Mouse (Mus musculus): ENCODE data around the gene Fbxw9. TPM values are rescaled to one million over a fixed set of nuclear protein-coding genes. Genes with fewer than 3 reads are reported as not detected.
"Not testable (repeated sequence)": the region's sequence is repeated elsewhere in the genome, so short reads cannot be mapped to it uniquely, and the experiment has no call there.

Fbxw9 gene
- polyA plus RNA-seq, 1 experiment from 2014 or later = 64.3 TPM

DNA sequence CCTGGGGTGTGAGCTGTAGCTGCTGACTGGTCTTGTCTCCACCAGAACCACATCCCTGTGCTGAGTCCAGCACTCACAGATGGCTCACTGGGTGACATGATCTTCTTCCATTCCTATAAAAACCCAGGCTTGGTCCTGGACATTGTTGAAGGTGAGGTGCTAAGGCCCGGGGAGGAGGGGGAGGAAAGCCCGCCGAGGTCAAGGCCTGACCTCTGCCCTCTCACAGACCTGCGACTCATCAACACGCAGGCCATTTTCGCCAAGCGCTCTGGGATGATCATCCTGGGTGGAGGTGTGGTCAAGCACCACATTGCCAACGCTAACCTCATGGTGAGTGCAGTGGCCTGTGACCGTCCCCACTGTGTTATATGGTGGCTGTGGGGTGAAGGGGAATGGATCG lies 14.3 kb downstream of the Fbxw9 start:
- Histone ChIP-seq H3K9ac (replicated peaks) (no peak overlapping the region), H3K4me3 (replicated peaks) (no peak overlapping the region), H3K4me2 (replicated peaks) (no peak overlapping the region), H3K27ac (no peak overlapping the region), H3K9me3 (no peaks in the 10 kb centered on the region), H3K27me3 (no peaks in the 10 kb centered on the region), H3K4me1 (replicated peaks) (peaks cover 17% of the 10 kb centered on the region), H3K36me3 (peaks cover 52% of the 10 kb centered on the region)
- WGBS = 88% methylated on average over 10 of the region's 10 CpGs
- no peak for ATAC-seq

DNA sequence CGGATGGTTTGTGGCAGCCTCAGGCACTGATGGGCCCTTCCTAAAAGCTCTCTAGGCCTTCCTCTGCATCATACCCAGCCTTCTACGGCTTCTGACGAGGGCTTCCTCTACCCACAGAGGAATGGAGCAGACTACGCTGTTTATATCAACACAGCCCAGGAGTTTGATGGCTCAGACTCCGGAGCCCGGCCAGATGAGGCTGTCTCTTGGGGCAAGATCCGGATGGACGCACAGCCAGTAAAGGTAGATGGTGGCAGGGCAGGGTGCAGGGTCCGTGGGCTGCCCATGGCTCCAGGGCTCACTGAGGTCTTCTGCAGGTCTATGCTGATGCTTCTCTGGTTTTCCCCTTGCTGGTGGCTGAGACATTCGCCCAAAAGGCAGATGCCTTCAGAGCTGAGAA lies 14.8 kb downstream of the Fbxw9 start:
- Histone ChIP-seq H3K4me2 (replicated peaks) (no peak overlapping the region), H3K27ac (no peak overlapping the region), H3K27me3 (no peaks in the 10 kb centered on the region), H3K9ac (replicated peaks) (no peak overlapping the region), H3K4me1 (replicated peaks) (peaks cover 22% of the 10 kb centered on the region), H3K4me3 (replicated peaks) (no peak overlapping the region), H3K9me3 (no peaks in the 10 kb centered on the region), H3K36me3 (peaks cover 52% of the 10 kb centered on the region)
- ATAC-seq = no peak
- 94% methylated on average over 10 of the region's 10 CpGs for WGBS

DNA sequence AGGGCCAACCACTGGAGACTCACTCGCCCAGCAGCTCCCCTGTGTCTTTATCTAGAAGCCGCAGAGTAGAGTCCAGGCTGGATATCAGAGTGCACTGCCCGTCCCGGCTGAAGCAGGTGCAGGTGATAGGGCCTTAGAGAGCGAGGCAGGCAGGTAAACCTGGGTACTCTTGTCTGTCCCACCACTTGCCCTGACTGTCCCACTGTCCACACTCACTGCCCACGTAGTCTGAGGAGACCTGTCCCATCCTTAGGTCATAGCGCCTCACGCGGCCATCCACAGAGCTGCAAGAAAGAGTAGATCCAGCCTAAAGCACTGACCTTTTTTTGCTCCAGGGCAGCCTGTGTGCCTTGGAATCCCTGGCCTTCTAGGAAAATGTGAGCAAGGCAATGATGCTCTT lies 16.1 kb downstream of the Fbxw9 start:
- H3K9me3 ChIP-seq = no peaks in the 10 kb centered on the region
- H3K27me3 ChIP-seq = no peaks in the 10 kb centered on the region
- peaks cover 25% of the 10 kb centered on the region for H3K4me1 ChIP-seq (replicated peaks)
- peaks cover 52% of the 10 kb centered on the region for H3K36me3 ChIP-seq
- no peak overlapping the region for H3K9ac ChIP-seq (replicated peaks)
- 80% methylated on average over 9 of the region's 9 CpGs for WGBS
- no peak overlapping the region for H3K4me2 ChIP-seq (replicated peaks)
- H3K27ac ChIP-seq = no peak overlapping the region
- no peak for ATAC-seq
- H3K4me3 ChIP-seq (replicated peaks) = no peak overlapping the region

DNA sequence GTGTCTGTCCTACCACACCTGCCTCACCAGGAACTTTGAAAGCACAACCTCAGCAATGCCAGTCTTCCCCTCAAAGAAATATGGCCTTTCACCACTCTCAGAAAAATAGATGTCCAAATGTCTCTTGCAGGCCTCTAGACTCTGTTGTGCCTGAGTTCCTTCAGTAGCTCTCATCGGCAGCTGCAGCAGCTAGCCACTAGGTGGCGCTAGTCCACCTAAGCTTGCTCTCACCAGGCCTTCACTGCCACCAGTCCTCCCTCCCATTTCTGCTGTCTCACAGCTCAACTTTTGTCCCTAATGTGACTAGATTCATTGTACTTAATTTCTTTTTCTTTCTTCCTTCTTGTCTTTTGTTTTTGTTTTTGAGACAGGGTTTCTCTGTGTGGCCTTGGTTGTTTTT lies 17.1 kb downstream of the Fbxw9 start:
- Histone ChIP-seq H3K9ac (replicated peaks) (0 out of 2 replicates have a peak overlapping the region, but pooled peaks have one; percentile 2), H3K4me2 (replicated peaks) (no peak overlapping the region), H3K27ac (no peak overlapping the region), H3K4me1 (replicated peaks) (peaks cover 32% of the 10 kb centered on the region), H3K9me3 (no peaks in the 10 kb centered on the region), H3K36me3 (peaks cover 52% of the 10 kb centered on the region), H3K27me3 (no peaks in the 10 kb centered on the region), H3K4me3 (replicated peaks) (no peak overlapping the region)
- ATAC-seq = peak; percentile 53; the same call in 1 of the 2 replicates
- WGBS = 4% methylated on average over 2 of the region's 2 CpGs

DNA sequence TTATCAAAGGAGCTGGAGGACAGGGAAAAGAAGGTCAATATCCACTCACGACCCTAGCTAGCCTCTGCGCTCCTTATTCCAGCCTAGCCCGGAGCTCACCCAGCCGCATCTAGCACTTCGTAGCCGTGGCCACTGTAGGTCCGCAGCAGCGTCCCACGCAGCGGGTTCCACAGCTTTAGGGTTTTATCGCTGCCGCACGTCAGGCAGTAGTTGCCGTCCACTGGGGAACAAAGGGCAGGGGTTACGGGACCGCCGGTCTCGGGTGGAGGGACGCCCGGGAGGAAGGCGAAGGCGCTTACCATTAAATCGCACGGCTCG lies 20.3 kb downstream of the Fbxw9 start:
- H3K4me1 ChIP-seq (replicated peaks) = peaks cover 36% of the 10 kb centered on the region
- H3K27me3 ChIP-seq = no peaks in the 10 kb centered on the region
- peak overlapping the region; percentile 88 for H3K9ac ChIP-seq (replicated peaks)
- peak overlapping the region; percentile 96 for H3K4me2 ChIP-seq (replicated peaks)
- H3K27ac ChIP-seq = peak overlapping the region; percentile 40; the same call in 1 of the 2 replicates
- ATAC-seq = no peak
- peaks cover 30% of the 10 kb centered on the region for H3K36me3 ChIP-seq
- H3K9me3 ChIP-seq = no peaks in the 10 kb centered on the region
- peak overlapping the region; percentile 82 for H3K4me3 ChIP-seq (replicated peaks)
- WGBS = under 1% methylated on average over 25 of the region's 25 CpGs

DNA sequence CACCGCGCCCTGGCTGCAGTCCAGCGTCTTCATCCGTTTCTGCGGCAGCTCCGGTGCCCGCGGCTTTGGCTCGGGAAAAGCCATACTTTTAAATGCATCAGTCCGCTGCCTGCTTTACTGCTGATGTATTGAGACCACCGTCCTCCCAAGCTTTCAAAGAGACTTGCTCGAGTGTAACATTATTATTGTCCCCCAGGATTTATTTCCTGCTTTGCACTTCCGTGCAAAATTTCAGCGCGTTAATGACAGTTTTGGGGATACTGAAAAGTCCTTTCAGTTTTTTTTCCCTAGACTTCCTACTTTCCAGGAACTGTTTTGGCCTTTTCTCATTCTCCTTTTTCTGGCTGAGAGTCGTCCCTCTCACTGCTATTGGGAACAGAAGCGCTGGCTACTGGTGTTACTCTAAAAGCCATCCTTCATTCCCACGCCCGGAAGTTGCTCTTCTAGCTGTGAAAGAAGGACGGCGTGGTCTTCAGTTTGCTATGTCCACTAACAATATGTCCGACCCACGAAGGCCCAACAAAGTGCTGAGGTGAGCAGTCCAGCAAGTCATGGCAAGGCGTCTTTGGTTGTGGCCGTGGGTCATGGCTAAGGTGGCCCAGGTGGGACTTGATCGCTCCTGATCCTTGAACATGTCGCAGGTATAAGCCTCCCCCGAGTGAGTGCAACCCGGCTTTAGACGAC lies 20.8 kb downstream of the Fbxw9 start, which contains the start of gene Wdr83os:
Wdr83os (plus strand) TSS at position 209 of the 684 bp plus-strand sequence.
- WGBS = under 1% methylated on average over 30 of the region's 30 CpGs
- Histone ChIP-seq H3K4me2 (replicated peaks) (peak within 1 kb of the TSS; percentile 96), H3K27me3 (no peaks in the 10 kb centered on the region), H3K9me3 (no peaks in the 10 kb centered on the region), H3K4me3 (replicated peaks) (peak within 1 kb of the TSS; percentile 82), H3K9ac (replicated peaks) (peak within 1 kb of the TSS; percentile 88), H3K27ac (peak within 1 kb of the TSS; percentile 40; the same call in 1 of the 2 replicates), H3K36me3 (peaks cover 29% of the 10 kb centered on the region), H3K4me1 (replicated peaks) (peaks cover 36% of the 10 kb centered on the region)
- ATAC-seq = peak; percentile 26

DNA sequence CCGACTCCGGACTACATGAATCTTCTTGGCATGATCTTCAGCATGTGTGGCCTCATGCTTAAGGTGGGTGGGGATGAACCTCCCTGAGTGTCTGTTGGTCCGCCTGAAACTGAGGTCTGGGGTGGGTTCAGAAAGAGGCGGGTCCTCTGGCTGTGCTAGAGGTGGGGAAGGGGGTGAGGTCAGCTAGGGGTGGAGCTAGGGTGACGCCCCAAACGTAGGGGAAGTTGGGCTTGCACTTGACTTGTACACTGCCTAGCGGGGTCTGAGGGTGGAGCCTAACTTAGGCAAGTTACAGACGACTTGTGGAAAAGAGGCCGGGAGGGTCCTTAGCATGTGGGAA lies 21.3 kb downstream of the Fbxw9 start, which contains the start of gene Wdr83:
Wdr83 (minus strand) TSS at position 91 of the 340 bp plus-strand sequence.
- Histone ChIP-seq H3K4me1 (replicated peaks) (peaks cover 36% of the 10 kb centered on the region), H3K9ac (replicated peaks) (peak within 1 kb of the TSS; percentile 88), H3K27me3 (no peaks in the 10 kb centered on the region), H3K36me3 (peaks cover 24% of the 10 kb centered on the region), H3K27ac (peak within 1 kb of the TSS; percentile 40; the same call in 1 of the 2 replicates), H3K4me3 (replicated peaks) (peak within 1 kb of the TSS; percentile 82), H3K4me2 (replicated peaks) (peak within 1 kb of the TSS; percentile 96), H3K9me3 (no peaks in the 10 kb centered on the region)
- 3% methylated on average over 9 of the region's 9 CpGs for WGBS
- ATAC-seq = peak; percentile 40

DNA sequence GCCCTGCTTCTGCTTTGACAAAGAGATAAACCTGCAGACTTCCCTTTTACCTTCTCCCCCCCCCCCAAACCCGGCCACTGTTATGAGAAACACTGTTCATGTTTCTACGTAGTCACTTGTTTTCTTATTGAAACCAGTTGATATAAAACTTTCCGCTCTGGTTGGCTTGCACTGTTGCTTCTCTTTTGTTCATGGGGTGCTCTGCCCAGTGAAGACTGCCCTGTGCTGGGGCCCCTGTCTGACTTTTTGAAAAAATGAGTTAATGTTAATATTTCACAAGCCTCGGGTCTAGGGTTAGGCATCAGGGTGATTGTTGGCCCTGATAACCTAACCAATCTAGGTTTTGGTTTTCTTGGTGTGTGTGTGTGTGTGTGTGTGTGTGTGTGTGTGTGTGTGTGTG lies 22.3 kb downstream of the Fbxw9 start:
- not testable (repeated sequence) for H3K27ac ChIP-seq; ATAC-seq; H3K4me3 ChIP-seq (replicated peaks); H3K27me3 ChIP-seq; H3K9ac ChIP-seq (replicated peaks); H3K9me3 ChIP-seq
- Histone ChIP-seq H3K36me3 (peaks cover 23% of the 10 kb centered on the region), H3K4me1 (replicated peaks) (peaks cover 36% of the 10 kb centered on the region), H3K4me2 (replicated peaks) (peak overlapping the region; percentile 96)
- WGBS = 94% methylated on average over 4 of the region's 4 CpGs

DNA sequence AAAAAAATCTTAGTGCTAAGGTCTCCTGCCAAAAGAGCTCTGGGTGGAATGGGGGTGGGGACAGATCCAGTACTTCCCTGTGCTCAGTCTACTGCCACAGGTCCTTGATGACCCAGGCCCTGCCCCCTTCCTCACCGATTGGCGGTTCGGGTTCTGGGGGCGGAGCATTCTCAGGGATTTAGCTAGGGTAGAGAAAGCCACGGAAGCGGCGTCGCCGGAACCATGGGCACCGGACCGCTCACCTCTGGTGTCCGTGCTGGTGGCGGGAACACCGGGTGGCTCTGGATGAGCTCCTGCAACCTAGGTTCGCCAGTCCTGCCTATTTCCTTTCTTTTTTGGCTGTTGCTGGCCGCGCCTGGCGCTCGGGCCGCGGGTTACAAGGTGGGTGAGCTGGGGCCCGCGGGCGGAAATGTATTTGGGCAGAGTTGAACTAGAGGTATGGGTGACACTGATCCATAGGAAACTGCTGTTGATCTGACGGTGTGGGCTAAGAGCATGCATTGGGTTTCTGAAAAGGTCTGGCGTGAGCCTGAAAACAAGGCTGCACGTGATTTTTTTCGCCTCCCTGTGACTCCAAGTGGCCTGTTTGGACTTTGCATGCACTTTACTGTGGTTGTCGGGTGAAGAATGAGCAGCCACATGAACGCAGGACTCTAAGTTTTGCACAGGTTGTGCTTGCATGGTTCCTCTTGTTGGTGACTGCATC lies 23.4 kb downstream of the Fbxw9 start, which contains the start of gene Man2b1:
Man2b1 (plus strand) TSS at position 163 of the 706 bp plus-strand sequence.
- 2% methylated on average over 30 of the region's 30 CpGs for WGBS
- Histone ChIP-seq H3K4me2 (replicated peaks) (peak within 1 kb of the TSS; percentile 87), H3K9ac (replicated peaks) (peak within 1 kb of the TSS; percentile 77), H3K27ac (no peak within 1 kb of the TSS), H3K4me1 (replicated peaks) (peaks cover 36% of the 10 kb centered on the region), H3K4me3 (replicated peaks) (peak within 1 kb of the TSS; percentile 61), H3K9me3 (no peaks in the 10 kb centered on the region), H3K27me3 (no peaks in the 10 kb centered on the region), H3K36me3 (peaks cover 24% of the 10 kb centered on the region)
- ATAC-seq = peak; percentile 88

DNA sequence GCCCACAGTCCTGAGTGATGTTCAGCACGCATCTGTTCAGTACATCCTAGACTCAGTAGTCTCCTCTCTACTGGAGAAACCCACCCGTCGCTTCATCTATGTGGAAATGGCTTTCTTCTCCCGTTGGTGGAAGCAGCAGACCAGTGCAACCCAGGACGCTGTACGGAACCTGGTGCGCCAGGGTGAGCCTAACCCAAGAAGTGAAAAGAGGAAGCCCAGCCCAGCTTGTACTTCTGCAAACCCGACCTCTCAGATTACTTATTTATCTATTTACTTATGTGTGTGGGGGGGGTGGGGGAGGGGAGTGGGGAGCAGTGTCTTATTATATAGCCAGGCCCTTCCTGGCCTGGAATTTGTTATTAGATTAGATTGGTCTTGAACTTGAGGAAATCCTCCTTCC lies 24.8 kb downstream of the Fbxw9 start:
- Histone ChIP-seq H3K9me3 (no peaks in the 10 kb centered on the region), H3K4me1 (replicated peaks) (peaks cover 31% of the 10 kb centered on the region), H3K27ac (no peak overlapping the region), H3K9ac (replicated peaks) (no peak overlapping the region), H3K36me3 (peaks cover 30% of the 10 kb centered on the region), H3K4me3 (replicated peaks) (no peak overlapping the region), H3K4me2 (replicated peaks) (no peak overlapping the region), H3K27me3 (no peaks in the 10 kb centered on the region)
- no peak for ATAC-seq
- 90% methylated on average over 8 of the region's 8 CpGs for WGBS

DNA sequence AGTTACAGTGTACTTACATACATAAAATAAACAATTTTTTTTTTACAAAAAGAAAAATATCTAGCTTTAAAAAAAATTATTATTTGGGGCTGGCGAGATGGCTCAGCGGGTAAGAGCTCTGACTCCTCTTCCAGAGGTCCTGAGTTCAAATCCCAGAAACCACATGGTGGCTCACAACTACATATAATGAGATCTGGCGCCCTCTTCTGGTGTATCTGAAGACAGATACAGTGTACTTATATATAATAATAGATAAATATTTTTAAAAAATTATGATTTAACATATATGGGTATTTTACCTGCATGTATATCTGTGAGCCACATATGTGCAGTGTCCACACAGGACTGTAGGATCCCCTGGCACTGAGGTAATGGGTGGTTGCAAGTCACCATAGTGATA lies 26.4 kb downstream of the Fbxw9 start:
- WGBS = 86% methylated on average over 3 of the region's 3 CpGs

DNA sequence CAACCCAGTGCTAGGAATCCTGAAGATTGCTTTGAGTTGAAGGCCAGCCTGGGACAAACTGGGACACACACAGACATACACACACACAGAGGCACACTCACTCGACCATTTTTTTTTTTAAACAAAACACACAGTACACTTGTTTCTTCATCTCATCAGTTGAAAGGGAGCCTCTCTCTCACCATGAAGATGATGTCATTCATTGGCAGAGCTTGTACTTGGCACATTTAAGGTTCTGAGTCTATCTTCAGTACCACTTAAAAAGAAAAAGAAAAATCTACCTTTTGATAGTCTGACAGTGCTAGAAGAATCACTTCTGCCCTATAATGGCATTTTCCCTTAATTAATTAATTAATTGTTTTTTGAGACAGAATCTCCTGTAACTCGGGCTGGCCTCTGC lies 28.9 kb downstream of the Fbxw9 start:
- no peaks in the 10 kb centered on the region for H3K9me3 ChIP-seq
- no peak overlapping the region for H3K27ac ChIP-seq

More for the DNA sequence above, 26.4 kb downstream of the Fbxw9 start:
- H3K27ac ChIP-seq = no peak overlapping the region
- peaks cover 36% of the 10 kb centered on the region for H3K36me3 ChIP-seq
- no peaks in the 10 kb centered on the region for H3K9me3 ChIP-seq
- H3K4me1 ChIP-seq (replicated peaks) = peaks cover 26% of the 10 kb centered on the region
- H3K9ac ChIP-seq (replicated peaks) = no peak overlapping the region
- no peak overlapping the region for H3K4me3 ChIP-seq (replicated peaks)
- no peaks in the 10 kb centered on the region for H3K27me3 ChIP-seq
- H3K4me2 ChIP-seq (replicated peaks) = no peak overlapping the region
- no peak for ATAC-seq

More for the DNA sequence above, 28.9 kb downstream of the Fbxw9 start:
- no peak overlapping the region for H3K4me3 ChIP-seq (replicated peaks)
- peaks cover 47% of the 10 kb centered on the region for H3K36me3 ChIP-seq
- H3K9ac ChIP-seq (replicated peaks) = no peak overlapping the region
- WGBS = 87% methylated on average over 2 of the region's 2 CpGs
- no peak overlapping the region for H3K4me2 ChIP-seq (replicated peaks)
- H3K27me3 ChIP-seq = no peaks in the 10 kb centered on the region
- H3K4me1 ChIP-seq (replicated peaks) = peaks cover 5% of the 10 kb centered on the region
- no peak for ATAC-seq

All from midbrain, embryonic 13.5 days (tissue).